Mouse (Mus musculus) MEL (cell line): ENCODE measurements around the gene Prkcb.

Source experiments
- CTCF ChIP-seq, 3 experiments: IDR thresholded peaks in 2 of 3; conservative IDR thresholded peaks in 1 of 3; 2 replicates each; pipeline ENCODE4 v1.5.1; 2011 to 2012; ENCODE audit warnings: low read length in 3 of 3, low read depth in 2 of 3, mild to moderate bottlenecking in 2 of 3, improper control_type of control experiment in 1 of 3, inconsistent platforms in 1 of 3, mixed read lengths in 1 of 3, moderate library complexity in 1 of 3; ENCODE audit not compliant: control insufficient read depth in 1 of 3, insufficient read depth in 1 of 3, poor library complexity in 1 of 3, severe bottlenecking in 1 of 3
- HCFC1 ChIP-seq: IDR thresholded peaks from 2 replicates; pipeline ENCODE4 v1.6.1; 2012; ENCODE audit warnings: low read depth, mild to moderate bottlenecking, inconsistent platforms, low read length, improper control_type of control experiment, moderate library complexity
- POLR2A ChIP-seq, 2 experiments: IDR thresholded peaks; 2 replicates each; pipeline ENCODE4 v1.6.1; 2011 to 2012; ENCODE audit warnings: low read length in 2 of 2, mild to moderate bottlenecking in 2 of 2, control low read depth in 1 of 2, improper control_type of control experiment in 1 of 2, low read depth in 1 of 2, moderate library complexity in 1 of 2; ENCODE audit not compliant: control insufficient read depth in 1 of 2, insufficient read depth in 1 of 2, poor library complexity in 1 of 2

DNA sequence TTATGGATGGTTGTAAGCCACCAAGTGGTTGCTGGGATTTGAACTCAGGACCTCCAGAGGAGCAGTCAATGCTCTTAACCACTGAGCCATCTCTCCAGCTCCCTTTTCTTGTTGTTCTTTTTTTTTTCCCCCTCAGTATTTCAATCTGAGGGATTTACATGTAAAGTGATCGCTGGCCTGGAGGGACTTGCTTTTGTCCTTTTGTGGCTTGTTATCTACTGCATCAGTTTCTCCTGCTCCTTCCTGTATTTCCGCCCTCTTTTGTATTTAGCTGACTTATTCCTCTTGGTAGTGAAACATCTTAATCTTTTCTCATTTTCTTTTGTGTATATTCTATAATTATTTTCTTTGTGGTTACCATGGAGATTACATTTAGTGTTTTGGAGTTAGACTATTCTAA is 8.2 kb upstream of the Prkcb start:
- no peak for TF ChIP-seq CTCF (IDR thresholded peaks at IDR 0.05 in 2 of 3, conservative IDR thresholded peaks at IDR 0.05 in 1 of 3; ENCODE audit: control insufficient read depth in 1 of 3, insufficient read depth in 1 of 3, low read depth in 2 of 3, low read length in 3 of 3, poor library complexity in 1 of 3, severe bottlenecking in 1 of 3)
- no peak for TF ChIP-seq POLR2A (IDR thresholded peaks at IDR 0.05; ENCODE audit: control insufficient read depth in 1 of 2, insufficient read depth in 1 of 2, low read depth in 1 of 2, low read length in 2 of 2, poor library complexity in 1 of 2)
- no peak for TF ChIP-seq HCFC1
